Mouse (Mus musculus) liver, embryonic 11.5 days (tissue): ENCODE data around the gene Fdx1. TPM values are rescaled to one million over a fixed set of nuclear protein-coding genes. Genes with fewer than 3 reads are reported as not detected.

Experiments
- ATAC-seq: fragments of 200-750 bp; cut with Nextera tagmentation; replicated peaks from 2 replicates; pipeline ENCODE4 v1.8.0; 2017; ENCODE audit warnings: moderate number of reproducible peaks, mild to moderate bottlenecking, moderate TSS enrichment, moderate library complexity; ENCODE audit not compliant: low FRiP score
- DNase-seq: peaks from one replicate; pipeline ENCODE4 v3.0.0-alpha.2; 2017; ENCODE audit warnings: low spot score
- H3K27ac ChIP-seq: fragments of 300-500 bp; sonication (generic); 2 replicates; pipeline ENCODE4 v1.5.1; 2014; ENCODE audit warnings: mild to moderate bottlenecking, low read depth, low read length, control low read depth
- H3K27me3 ChIP-seq: fragments of 300-500 bp; sonication (generic); replicated peaks from 2 replicates; pipeline ENCODE4 v1.6.1; 2014; ENCODE audit warnings: low read length, mixed read lengths; ENCODE audit not compliant: control insufficient read depth, insufficient read depth
- H3K36me3 ChIP-seq: fragments of 300-500 bp; sonication (generic); 2 replicates; pipeline ENCODE4 v1.6.1; 2014; ENCODE audit warnings: mild to moderate bottlenecking, low read length, moderate library complexity, mixed read lengths; ENCODE audit not compliant: control insufficient read depth, insufficient read depth
- H3K4me1 ChIP-seq: fragments of 300-500 bp; sonication (generic); replicated peaks from 2 replicates; pipeline ENCODE4 v1.6.1; 2014; ENCODE audit warnings: low read length, mixed read lengths; ENCODE audit not compliant: control insufficient read depth, insufficient read depth
- H3K4me2 ChIP-seq: fragments of 300-500 bp; sonication (generic); 2 replicates; pipeline ENCODE4 v1.6.1; 2014; ENCODE audit warnings: mild to moderate bottlenecking, control low read depth, moderate library complexity
- H3K4me3 ChIP-seq: fragments of 300-500 bp; sonication (generic); 2 replicates; pipeline ENCODE4 v1.5.1; 2014; ENCODE audit warnings: low read depth, low read length, control low read depth
- H3K9ac ChIP-seq: fragments of 300-500 bp; sonication (generic); 2 replicates; pipeline ENCODE4 v1.6.1; 2014; ENCODE audit warnings: low read depth, low read length, control low read depth
- H3K9me3 ChIP-seq: fragments of 300-500 bp; sonication (generic); 2 replicates; pipeline ENCODE4 v1.6.1; 2016; ENCODE audit warnings: low read length, inconsistent platforms, mixed read lengths; ENCODE audit not compliant: control insufficient read depth
- WGBS: fragments of 180-500 bp; shearing (Covaris S2); extraction: QIAGEN DNeasy Blood & Tissue Kit; methylation state at CpG from one replicate; pipeline ENCODE4 v1.1.7; 2014; 5-methylcytosine and 5-hydroxymethylcytosine counted together
- polyA plus RNA-seq: library from polyadenylated mRNA; unstranded; fragments of >200 nt; fragmentation: Nextera tagmentation; extraction: Ambion mirVana; gene quantifications from 2 replicates; pipeline ENCODE4 v1.2.1, GENCODE M21; 2014

Gene Fdx1
- polyA plus RNA-seq: 45.2 and 50.7 TPM in 2 replicates

DNA sequence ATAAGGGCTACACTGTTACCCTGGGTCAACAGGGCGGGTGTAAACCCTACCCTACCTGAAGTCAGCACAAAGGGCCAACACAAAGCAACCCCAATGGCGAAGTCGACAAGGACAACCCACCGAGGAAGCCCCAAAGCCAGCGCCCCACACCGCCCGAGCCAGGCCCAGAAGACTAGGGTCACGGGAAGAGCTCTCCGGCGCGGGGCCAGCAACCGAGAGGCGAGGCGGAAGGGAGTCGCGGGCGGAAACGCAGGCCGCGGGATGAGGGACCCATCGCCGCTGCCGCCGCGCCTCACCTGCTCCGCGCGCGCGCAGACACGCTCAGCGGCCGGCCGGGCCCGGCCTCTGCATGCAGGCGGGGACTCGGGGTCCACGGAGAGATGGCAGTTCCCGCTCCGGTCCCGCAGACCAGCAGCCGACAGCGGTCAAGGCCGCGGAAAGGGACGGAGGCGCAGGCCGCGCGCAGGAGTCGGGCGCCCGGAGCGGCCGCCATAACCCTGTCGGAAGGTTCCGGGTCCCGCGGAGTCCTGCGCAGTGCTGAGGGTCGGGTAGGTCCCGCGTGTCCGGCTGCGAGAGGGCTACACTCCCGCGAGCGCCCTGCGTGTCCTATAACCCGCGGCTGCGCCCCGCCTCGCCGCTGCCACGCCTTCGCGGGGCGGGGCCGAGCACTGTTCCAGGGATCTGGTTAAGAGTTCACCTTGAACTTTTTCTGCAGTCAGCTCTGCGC is at the start of gene Fdx1:
TSS of gene Fdx1 (minus strand) at position 582 of the 727 bp plus-strand sequence.
- peak; percentile 92 for ATAC-seq
- Histone ChIP-seq H3K9me3 (no peaks in the 10 kb centered on the region), H3K4me1 (no peaks in the 10 kb centered on the region; the same call in 1 of the 2 replicates), H3K9ac (peak within 1 kb of the TSS; percentile 78), H3K4me3 (peak within 1 kb of the TSS; percentile 87), H3K4me2 (peak within 1 kb of the TSS; percentile 82), H3K27me3 (no peaks in the 10 kb centered on the region), H3K36me3 (no peaks in the 10 kb centered on the region), H3K27ac (0 out of 2 replicates have a peak within 1 kb of the TSS, but pooled peaks have one; percentile 8)
- WGBS: under 1% methylated on average over 81 of the region's 81 CpGs
- DNase-seq: peak; percentile 72

DNA sequence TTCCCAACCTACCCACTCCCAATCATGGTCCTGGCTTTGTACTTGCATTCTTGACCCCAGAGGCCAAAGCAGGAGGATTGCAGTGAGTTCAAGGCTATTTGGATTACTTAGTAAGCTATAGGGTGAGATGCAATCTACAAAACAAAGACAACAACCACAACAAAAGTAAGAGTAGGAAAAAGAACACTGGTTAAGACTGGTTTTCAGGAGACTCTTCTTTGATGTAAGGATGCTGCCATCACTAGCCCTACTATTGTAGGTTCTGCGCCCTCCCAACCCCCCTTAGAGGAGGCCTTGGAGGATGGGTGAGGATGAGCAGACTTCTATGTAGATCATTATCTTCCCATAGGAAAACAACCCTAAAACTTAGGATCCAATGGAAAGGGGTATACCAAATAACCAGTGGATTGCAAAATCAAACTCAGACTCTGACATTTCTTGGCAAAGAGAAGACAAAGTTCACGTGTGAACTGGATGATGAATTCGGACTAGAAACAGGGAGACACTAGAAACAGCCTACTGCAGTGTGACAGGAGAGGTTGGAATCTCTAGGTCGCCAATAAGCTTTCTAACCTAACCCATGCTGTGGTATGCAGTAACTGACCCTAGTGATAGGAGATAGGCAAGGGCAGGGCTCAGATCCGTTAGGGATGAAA is 49.6 kb upstream of the Fdx1 start:
- no peak overlapping the region for H3K9ac ChIP-seq
- H3K4me2 ChIP-seq: no peak overlapping the region
- H3K4me1 ChIP-seq: no peaks in the 10 kb centered on the region
- ATAC-seq (no peak), DNase-seq (no peak)
- 66% methylated on average over 5 of the region's 5 CpGs for WGBS
- no peaks in the 10 kb centered on the region for H3K27me3 ChIP-seq
- H3K9me3 ChIP-seq: no peaks in the 10 kb centered on the region
- no peak overlapping the region for H3K4me3 ChIP-seq
- H3K36me3 ChIP-seq: no peaks in the 10 kb centered on the region
- H3K27ac ChIP-seq: no peak overlapping the region

GRCm38 (mm10) chr9:52012311-52012710 is 49.0 kb upstream of the Fdx1 start:
- WGBS: 91% methylated on average over 1 of the region's 1 CpGs
- H3K9ac ChIP-seq: no peak overlapping the region
- H3K36me3 ChIP-seq: no peaks in the 10 kb centered on the region
- ATAC-seq (no peak), DNase-seq (no peak)
- H3K4me1 ChIP-seq: no peaks in the 10 kb centered on the region
- no peak overlapping the region for H3K4me2 ChIP-seq
- H3K9me3 ChIP-seq: no peaks in the 10 kb centered on the region
- H3K4me3 ChIP-seq: no peak overlapping the region
- H3K27me3 ChIP-seq: no peaks in the 10 kb centered on the region
- H3K27ac ChIP-seq: no peak overlapping the region

DNA sequence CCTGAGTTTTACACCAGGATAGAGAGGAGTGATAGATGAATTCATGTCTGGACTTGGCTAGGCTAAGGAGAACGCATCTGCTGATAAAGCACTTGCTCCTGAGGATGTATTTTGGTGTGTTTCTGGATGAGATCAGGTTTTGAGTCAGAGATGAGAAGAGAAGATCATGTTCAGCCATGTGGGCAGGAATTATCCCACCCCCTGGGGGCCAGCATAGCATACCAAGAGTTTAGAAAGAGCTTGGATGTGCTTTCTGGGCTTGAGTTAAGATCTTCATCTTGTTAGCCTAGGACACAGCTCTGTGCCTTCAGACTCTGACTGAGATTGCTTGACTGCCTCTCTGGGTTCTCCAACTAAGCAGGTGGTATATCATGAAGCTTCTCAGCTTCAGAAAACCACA is 45.2 kb upstream of the Fdx1 start:
- Histone ChIP-seq H3K4me3 (no peak overlapping the region), H3K9me3 (no peaks in the 10 kb centered on the region), H3K27me3 (no peaks in the 10 kb centered on the region), H3K27ac (no peak overlapping the region), H3K4me1 (no peaks in the 10 kb centered on the region), H3K36me3 (no peaks in the 10 kb centered on the region), H3K4me2 (no peak overlapping the region), H3K9ac (no peak overlapping the region)
- DNase-seq: no peak
- 70% methylated on average over 1 of the region's 1 CpGs for WGBS
- ATAC-seq: no peak

GRCm38 (mm10) chr9:52007341-52007740 is 44.0 kb upstream of the Fdx1 start:
- Histone ChIP-seq H3K4me1 (no peaks in the 10 kb centered on the region), H3K4me3 (no peak overlapping the region), H3K4me2 (no peak overlapping the region), H3K9ac (no peak overlapping the region), H3K9me3 (no peaks in the 10 kb centered on the region), H3K27me3 (no peaks in the 10 kb centered on the region), H3K27ac (no peak overlapping the region), H3K36me3 (no peaks in the 10 kb centered on the region)
- ATAC-seq (no peak), DNase-seq (no peak)
- 39% methylated on average over 2 of the region's 2 CpGs for WGBS

GRCm38 (mm10) chr9:52003501-52003900 is 40.1 kb upstream of the Fdx1 start:
- Histone ChIP-seq H3K36me3 (no peaks in the 10 kb centered on the region), H3K9ac (no peak overlapping the region), H3K4me2 (no peak overlapping the region), H3K9me3 (no peaks in the 10 kb centered on the region), H3K27me3 (no peaks in the 10 kb centered on the region), H3K27ac (no peak overlapping the region), H3K4me1 (no peaks in the 10 kb centered on the region), H3K4me3 (no peak overlapping the region)
- no peak for DNase-seq
- no peak for ATAC-seq
- 40% methylated on average over 4 of the region's 4 CpGs for WGBS

- Histone ChIP-seq H3K9me3 (no peaks in the 10 kb centered on the region), H3K36me3 (no peaks in the 10 kb centered on the region), H3K27me3 (no peaks in the 10 kb centered on the region), H3K4me2 (no peak overlapping the region), H3K4me1 (no peaks in the 10 kb centered on the region), H3K4me3 (no peak overlapping the region), H3K9ac (no peak overlapping the region), H3K27ac (peak overlapping the region; percentile 28; the same call in 1 of the 2 replicates)
- peak; percentile 68 for ATAC-seq
- no peak for DNase-seq
- WGBS: 65% methylated on average over 5 of the region's 5 CpGs
These were observed 32.2 kb upstream of the Fdx1 start for GRCm38 (mm10) chr9:51995331-51996099.

DNA sequence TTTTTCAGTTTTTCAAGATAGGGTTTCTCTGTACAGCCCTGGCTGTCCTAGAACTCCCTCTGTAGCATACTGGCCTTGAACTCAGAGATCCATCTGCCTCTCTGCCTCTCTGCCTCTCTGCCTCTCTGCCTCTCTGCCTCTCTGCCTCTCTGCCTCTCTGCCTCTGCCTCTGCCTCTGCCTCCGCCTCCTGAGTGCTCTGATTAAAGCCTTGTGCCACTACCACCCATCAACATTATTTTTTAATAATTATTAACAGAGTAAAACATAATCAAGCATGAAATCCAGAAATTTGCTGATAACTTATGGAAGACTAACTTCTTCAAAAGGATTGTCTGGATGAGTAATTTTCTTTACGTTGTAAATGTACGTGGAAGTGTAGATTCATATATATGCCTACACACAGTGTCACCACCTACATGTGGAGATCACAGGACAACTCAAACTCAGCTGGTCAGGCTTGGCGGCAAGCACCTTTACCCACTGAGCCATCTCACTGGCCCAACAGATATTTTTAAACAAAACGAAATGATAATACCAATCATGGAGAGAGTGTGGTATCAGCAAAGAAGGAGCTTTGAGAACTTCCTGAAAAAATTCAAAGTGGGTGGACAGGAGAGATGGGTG is 31.4 kb upstream of the Fdx1 start:
- ATAC-seq: no peak; the same call in 1 of the 2 replicates
- no peak overlapping the region for H3K9ac ChIP-seq
- no peaks in the 10 kb centered on the region for H3K36me3 ChIP-seq
- no peak overlapping the region for H3K4me3 ChIP-seq
- H3K27ac ChIP-seq: peak overlapping the region; percentile 28; the same call in 1 of the 2 replicates
- no peak overlapping the region for H3K4me2 ChIP-seq
- no peaks in the 10 kb centered on the region for H3K27me3 ChIP-seq
- no peaks in the 10 kb centered on the region for H3K9me3 ChIP-seq
- H3K4me1 ChIP-seq: no peaks in the 10 kb centered on the region
- WGBS: 70% methylated on average over 5 of the region's 5 CpGs
- no peak for DNase-seq
